Mouse (Mus musculus) heart, postnatal 25 days (tissue): ENCODE results near the gene Gif. TPM values are rescaled to one million over a fixed set of nuclear protein-coding genes. Genes with fewer than 3 reads are reported as not detected.

Experiments used
- DNase-seq: peaks from one replicate; pipeline ENCODE4 v3.0.0; 2022; ENCODE audit warnings: low spot score
- intact Hi-C: fragments of 180-260 bp; cut with DNase I; formaldehyde crosslinking; loops from one replicate; pipeline ENCODE4 v1.15.1; 2025
- total RNA-seq, 2 experiments: library from RNA; stranded (reverse); gene quantifications; 2 replicates each; pipeline ENCODE4 v1.2.3; 2021

The Gif gene
- total RNA-seq, 2 experiments from 2014 or later = not detected

- DNase-seq = no peak
- intact Hi-C loops = no loop called here
These were observed 44.5 kb downstream of the Gif start for GRCm38 (mm10) chr19:11791825-11792224.

DNA sequence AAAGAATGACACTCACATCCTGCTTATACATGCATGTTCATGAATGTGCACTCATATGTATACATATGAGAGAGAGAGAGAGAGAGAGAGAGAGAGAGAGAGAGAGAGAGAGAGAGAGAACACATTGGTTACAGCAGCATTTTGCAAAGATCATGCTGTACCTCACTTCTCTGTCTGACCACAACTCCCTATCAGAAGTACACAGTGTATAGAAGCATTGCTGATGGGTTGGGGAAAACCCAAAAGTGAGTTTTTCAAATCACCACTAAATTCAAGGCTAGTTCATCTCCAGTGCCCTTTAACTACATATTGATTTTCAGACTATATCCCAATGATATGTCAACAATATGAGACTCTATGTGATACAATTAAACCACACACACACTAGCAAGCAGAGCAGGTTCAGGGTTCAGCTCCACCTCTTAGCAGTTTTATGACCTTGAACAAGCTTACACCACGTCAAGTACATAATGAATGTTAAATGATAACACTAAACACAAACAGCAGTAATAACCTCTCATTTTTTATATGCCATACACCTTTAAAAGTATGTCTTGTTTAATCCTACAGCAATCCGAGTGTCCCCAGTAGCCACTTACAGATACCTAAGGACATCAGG is 46.5 kb downstream of the Gif start:
- intact Hi-C loops = no loop called here
- no peak for DNase-seq

GRCm38 (mm10) chr19:11794447-11794846 is 47.1 kb downstream of the Gif start:
- DNase-seq = no peak
- intact Hi-C loops = no loop called here

GRCm38 (mm10) chr19:11800531-11801315 is 53.4 kb downstream of the Gif start:
- no peak for DNase-seq
- intact Hi-C loops = no loop called here

DNA sequence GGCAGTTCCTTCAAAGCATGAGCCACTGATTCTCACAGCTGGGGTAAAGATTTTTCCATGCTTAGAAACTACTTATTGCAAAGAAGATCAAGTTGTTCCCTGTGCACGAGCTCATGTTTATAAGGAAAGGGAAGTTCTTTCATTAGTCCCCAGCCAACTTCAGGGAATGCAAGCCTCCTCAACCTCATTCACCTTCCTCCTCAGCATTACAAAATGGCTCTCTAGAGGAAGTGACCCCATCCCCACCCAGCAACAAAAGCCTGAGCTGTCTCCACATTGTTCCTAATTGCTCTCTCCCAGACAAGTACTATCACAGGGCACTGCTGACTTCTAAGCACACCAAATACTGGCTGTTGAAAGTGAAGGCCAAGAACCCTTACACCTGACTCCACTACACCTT is 57.1 kb downstream of the Gif start:
- no peak for DNase-seq

DNA sequence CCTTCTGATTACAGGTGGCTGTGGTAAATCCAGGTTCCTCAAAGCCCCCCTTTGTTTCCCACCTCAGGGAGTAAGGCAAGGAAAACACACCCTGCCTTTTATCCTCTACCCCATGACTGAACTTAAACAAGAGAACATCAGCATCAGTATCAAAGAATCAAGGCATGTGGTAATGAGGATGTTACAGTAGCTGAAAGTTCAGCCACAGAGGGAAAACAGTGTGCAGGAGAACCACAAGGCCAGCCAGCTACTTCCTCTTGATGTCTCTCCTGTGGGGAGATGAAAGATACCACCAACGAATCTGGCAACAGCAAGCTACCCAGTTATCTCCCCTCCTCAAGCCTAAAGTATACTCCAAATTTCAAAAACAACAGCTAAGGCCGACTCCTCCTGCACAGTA is 59.9 kb downstream of the Gif start:
- intact Hi-C loops = no loop called here
- no peak for DNase-seq

More for the DNA sequence above, 57.1 kb downstream of the Gif start:
- intact Hi-C loops = loop anchor here (2.0 kb wide), 1 partner anchor 14 kb away; the partner anchor contains the start of gene Stx3

DNA sequence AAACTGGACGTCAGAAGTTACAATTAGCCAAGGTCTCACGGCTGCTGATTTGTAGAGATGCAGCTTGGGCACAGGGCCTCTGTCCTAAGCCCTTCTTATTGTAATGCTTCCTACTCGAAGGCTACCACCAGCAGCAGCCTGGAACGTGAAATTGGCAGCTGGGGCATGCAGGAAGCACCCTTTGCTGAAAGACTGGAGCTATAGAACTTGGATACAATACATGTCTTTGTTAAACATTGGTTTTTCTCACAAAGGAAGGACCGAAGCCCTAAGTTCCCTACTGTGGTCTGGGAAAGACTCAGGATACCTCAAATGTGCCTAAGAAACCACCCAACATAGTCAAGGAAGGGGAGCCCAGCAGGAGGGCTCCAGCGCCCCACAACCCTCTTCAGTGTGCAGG is 60.5 kb downstream of the Gif start:
- DNase-seq = no peak
- intact Hi-C loops = no loop called here

DNA sequence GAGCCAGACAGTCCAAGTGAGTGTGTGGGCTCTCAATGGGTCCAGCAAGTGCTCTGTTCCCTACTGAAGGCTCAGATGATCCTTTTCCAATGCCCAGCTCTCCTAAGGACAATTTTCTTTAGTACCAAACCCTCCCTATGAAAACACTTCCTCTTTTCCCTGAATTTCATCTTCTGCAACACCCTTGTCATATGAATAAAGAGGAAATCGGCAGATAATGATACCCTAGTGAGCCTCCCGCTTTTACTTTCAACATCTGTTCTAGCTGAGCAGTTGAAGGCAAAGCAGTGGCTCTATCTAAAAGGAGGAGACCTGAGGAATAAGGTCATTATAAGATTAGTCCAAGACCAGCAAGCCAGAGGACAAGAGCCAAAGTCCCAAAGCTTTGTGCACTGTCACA is 61.1 kb downstream of the Gif start:
- intact Hi-C loops = no loop called here

GRCm38 (mm10) chr19:11810003-11810758 is 62.8 kb downstream of the Gif start:
- intact Hi-C loops = no loop called here
- DNase-seq = no peak

More for the DNA sequence above, 61.1 kb downstream of the Gif start:
- DNase-seq = no peak

DNA sequence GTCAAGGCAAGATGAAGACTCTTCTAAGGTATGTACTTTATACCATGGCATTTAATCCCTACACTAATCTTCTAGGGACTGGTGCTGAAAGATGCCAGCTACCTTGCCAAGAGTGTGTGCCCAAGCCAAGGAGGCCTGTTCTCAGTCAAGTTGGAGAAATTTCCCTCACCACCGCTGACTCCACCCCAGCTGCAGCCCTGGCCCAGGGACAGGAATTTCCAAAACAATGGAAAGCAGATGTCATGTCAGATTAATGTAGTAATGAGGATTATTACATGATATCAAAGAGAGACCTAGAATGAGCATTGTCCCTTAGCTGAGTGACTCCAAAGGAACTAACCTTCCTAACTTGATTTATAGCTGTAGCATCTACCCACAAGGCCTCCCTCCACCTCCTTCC is 63.5 kb downstream of the Gif start:
- intact Hi-C loops = no loop called here
- DNase-seq = peak; percentile 29

GRCm38 (mm10) chr19:11811688-11812365 is 64.5 kb downstream of the Gif start:
- no peak for DNase-seq
- intact Hi-C loops = no loop called here

Other genes starting within 250 kb of the Gif start
- gene Ms4a6b, start 231.0 kb upstream of the Gif start, total RNA-seq = 1 to 10 TPM; 5.7 to 6.1 TPM
- gene Ms4a4d, start 210.8 kb upstream of the Gif start, total RNA-seq = 10 to 100 TPM in 1 of 2 experiments, 1 to 10 TPM in 1; 5.6 to 10.3 TPM
- gene Ms4a6d, start 142.7 kb upstream of the Gif start, total RNA-seq = 1 to 10 TPM; 2.8 to 3.4 TPM
- under 1 TPM in 1 of 2 experiments, not detected in 1; 0.20 TPM for gene Ms4a2, start 123.8 kb upstream of the Gif start, total RNA-seq
- gene Ms4a3, start 106.7 kb upstream of the Gif start, total RNA-seq = not detected
- gene Oosp2, start 87.0 kb upstream of the Gif start, total RNA-seq = not detected
- not detected for gene Oosp1, start 56.4 kb upstream of the Gif start, total RNA-seq
- not detected for gene Oosp3, start 50.5 kb upstream of the Gif start, total RNA-seq
- gene Mrpl16, start 22.8 kb downstream of the Gif start, total RNA-seq = 100 to 1,000 TPM; 103 to 108 TPM
- 1 to 10 TPM; 3.1 to 4.1 TPM for gene Stx3, start 71.8 kb downstream of the Gif start, total RNA-seq
- gene Olfr1417, start 91.7 kb downstream of the Gif start, total RNA-seq = not detected
- gene Olfr1418, start 113.5 kb downstream of the Gif start, total RNA-seq = not detected
- not detected for gene Olfr1419, start 127.6 kb downstream of the Gif start, total RNA-seq
- gene Olfr1420, start 139.0 kb downstream of the Gif start, total RNA-seq = not detected
- 10 to 100 TPM; 25.1 to 25.7 TPM for gene Patl1, start 164.8 kb downstream of the Gif start, total RNA-seq
- 10 to 100 TPM; 89.3 to 92.0 TPM for gene Osbp, start 218.4 kb downstream of the Gif start, total RNA-seq